Mouse (Mus musculus): ENCODE measurements around the gene Chrne.
"Not testable (repeated sequence)": the region's sequence is repeated elsewhere in the genome, so short reads cannot be mapped to it uniquely, and the experiment has no call there.

Gene Chrne

GRCm38 (mm10) chr11:70580921-70581320 lies 38.1 kb downstream of the Chrne start:
- DNase-seq, result peak; percentile 32

- DNase-seq, result no peak
Observed at GRCm38 (mm10) chr11:70580358-70580720, 38.7 kb downstream of the Chrne start.

DNA sequence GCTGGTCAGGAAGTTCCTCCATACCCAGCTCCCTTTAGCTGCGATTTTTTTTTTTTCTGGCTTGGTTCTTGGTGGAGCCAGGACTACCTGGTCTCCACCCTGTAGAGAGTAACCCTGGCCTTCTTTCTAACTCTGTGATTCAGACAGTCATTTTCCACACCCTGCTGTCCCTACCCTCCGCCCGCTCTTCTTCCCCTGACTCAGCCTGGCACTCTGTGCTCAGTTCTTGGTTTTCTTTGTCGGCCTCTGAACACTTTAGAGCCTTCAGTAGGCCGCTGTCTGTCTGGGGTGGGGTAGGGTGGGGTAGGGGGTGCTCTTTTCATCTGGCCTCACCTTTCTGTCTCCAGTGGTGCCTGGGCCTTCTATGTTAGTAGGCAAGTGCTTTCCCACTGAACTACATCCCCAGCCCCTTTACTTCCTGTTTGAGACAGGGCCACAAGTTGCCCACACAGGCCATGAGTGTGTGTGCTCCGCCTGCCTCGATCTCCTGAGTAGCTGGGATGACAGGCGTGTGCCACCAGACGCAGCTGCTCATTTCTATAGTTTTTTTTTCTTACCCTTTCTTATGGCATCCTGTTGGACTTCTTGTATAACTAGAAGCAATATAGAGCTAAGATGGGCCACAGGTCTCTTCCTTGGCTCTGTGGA lies 39.2 kb downstream of the Chrne start:
- DNase-seq, result peak; percentile 30

- DNase-seq, result no peak
Observed at GRCm38 (mm10) chr11:70578962-70579361, 40.1 kb downstream of the Chrne start.

DNA sequence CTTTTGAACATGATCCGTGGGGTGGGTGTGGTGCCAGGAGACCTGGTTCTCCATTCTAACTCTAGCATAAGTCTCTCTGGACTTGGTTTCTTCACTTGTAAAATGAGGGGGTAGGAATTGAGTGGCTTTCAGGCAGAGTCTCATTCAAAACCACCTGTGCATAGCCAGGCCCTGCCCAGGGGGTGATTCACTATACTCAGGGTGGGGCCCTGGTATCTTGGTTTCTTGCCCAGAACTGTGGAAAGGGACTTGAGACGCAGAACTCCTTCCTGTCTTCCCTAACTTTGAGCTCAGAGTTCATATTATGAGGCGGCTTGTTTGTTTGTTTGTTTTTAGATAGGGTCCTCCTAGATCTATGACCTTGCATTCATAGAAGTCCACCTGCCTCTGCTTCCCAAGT lies 41.8 kb downstream of the Chrne start:
- DNase-seq, result no peak

DNA sequence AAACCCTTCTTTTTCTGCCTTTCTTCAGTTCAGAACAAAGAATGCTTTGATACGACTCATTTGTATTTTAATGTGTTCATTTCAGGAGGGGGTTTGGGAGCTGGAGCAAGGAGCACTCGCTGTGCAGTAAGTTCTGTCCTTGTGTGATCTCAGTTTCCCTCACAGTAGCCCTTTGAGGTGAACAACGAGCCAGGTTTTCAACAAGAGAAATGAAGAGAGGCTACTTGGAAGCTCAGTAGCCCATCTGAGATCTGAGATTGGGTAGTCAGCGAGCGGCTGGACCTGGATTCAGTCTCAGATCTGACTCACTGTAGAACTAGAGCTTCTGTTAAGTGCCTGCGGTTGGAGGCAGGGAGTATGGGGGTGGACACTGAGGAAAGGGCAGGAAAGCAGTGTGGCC lies 45.1 kb downstream of the Chrne start:
- DNase-seq, result no peak

DNA sequence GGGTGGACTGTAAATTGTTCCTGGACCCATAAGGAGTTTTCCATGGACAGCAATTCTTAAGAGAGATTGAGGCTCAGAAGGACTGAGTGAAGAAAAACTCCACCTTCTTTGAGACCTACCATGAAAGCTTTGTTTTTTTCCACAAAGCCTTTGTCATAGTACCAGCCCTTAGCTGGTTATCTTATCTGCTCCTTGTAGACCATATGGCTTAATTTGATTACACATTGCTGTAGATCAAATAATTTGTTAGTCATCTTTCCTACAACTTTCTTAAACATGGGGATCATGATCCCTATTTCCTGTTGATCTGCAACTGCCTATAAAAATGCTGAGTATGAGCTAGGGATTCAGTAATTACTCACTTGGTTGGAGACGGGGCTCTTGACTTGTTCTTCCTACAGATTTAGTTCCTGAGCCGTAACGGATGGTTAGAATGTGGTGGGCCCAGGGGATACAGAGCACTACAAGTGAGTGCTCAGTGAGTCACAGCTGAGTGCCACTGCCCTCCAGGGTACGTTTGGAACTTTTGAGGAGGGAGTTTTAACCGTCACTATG lies 46.6 kb downstream of the Chrne start:
- no peak for DNase-seq

- no peak for DNase-seq
Observed at GRCm38 (mm10) chr11:70571641-70572040, 47.4 kb downstream of the Chrne start.

DNA sequence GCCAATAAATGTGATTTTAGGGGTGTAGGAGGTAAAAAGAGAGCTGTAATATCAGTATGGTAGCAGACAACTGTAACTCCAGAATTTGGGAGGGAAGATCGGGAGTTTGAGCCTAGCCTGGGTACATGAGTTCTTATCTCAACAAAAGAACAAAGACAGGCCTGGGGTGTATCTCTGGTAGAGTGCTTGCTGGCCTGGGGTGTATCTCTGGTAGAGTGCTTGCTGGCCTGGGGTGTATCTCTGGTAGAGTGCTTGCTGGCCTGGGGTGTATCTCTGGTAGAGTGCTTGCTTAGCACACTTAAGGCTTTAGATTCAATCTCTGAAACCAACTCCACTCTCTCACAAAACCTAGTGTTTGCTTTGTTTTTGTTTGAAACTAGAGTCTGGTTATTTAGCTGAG lies 48.4 kb downstream of the Chrne start:
- not testable (repeated sequence) for DNase-seq

DNA sequence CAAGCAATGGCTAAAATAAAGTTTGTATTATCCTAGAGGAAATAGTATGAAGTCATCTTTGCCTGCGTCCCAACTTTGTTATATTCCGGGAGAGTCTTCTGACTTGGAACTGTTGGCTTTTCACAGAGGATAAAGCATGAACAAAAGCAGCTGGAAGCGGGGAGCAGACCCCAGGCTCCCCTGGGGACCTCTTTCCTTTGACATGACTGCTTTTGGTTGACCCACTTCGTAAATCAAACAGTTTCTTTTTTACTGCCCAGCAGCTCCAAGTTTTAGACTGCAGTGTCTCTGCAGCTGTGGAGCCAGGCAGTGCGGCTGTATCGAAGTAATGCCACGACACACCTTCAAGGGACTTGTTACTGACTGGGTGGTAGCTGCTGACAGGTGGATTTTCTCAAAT lies 52.4 kb downstream of the Chrne start:
- no peak for DNase-seq

Measured in thymus, postnatal 25 days (tissue).